Mouse (Mus musculus) spleen, postnatal 10 days (tissue): Measurements from ENCODE around the gene Ctsz.

Experiments used
- DNase-seq, 2 experiments: peaks; one replicate each; pipeline ENCODE4 v3.0.0; 2021 to 2022; ENCODE audit warnings: low spot score in 2 of 2

Gene Ctsz

DNA sequence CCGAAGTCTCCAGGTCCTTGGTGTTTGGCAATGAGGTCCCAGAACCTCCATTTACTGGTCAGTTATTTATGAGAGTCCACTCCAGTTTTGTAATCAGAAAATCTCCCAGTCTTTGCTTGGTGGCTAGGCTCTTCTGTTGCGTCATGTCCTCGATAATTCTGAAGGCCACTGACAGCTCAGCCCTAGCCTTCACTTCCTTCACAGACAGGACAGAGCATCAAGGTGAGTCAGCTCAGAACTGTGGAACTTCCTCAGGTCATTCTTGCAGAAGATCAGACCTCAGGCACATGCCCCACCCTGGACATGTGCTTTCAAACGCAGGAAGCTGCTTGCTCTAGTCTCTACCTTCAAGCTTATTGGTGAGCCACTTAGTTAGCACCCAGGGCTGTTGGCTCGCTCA lies 45.5 kb downstream of the Ctsz start:
- no peak for DNase-seq

- DNase-seq = no peak
Observed at GRCm38 (mm10) chr2:174392554-174392953, 46.3 kb downstream of the Ctsz start.

- DNase-seq = no peak
Observed at GRCm38 (mm10) chr2:174391936-174392335, 46.9 kb downstream of the Ctsz start.

GRCm38 (mm10) chr2:174381021-174381420 lies 57.8 kb downstream of the Ctsz start:
- no peak for DNase-seq
